Mouse (Mus musculus) 3T3-L1 (cell line): ENCODE results near the gene Rab7.
"Not testable (repeated sequence)": the region's sequence is repeated elsewhere in the genome, so short reads cannot be mapped to it uniquely, and the experiment has no call there.

ENCODE experiments used
- DNase-seq: peaks from one replicate; pipeline ENCODE4 v3.0.0-alpha.2; 2015; ENCODE audit warnings: low read depth, low spot score

Rab7 gene

GRCm38 (mm10) chr6:88003439-88003838 is 41.6 kb downstream of the Rab7 start:
- no peak for DNase-seq

GRCm38 (mm10) chr6:87998358-87998757 is 46.7 kb downstream of the Rab7 start:
- DNase-seq, result no peak

- DNase-seq, result peak; percentile 86
Measured at GRCm38 (mm10) chr6:87997706-87998265, 47.3 kb downstream of the Rab7 start.

GRCm38 (mm10) chr6:87996606-87997005 is 48.5 kb downstream of the Rab7 start:
- DNase-seq, result no peak

GRCm38 (mm10) chr6:87995519-87995918 is 49.6 kb downstream of the Rab7 start:
- DNase-seq, result no peak

GRCm38 (mm10) chr6:87993790-87994571 is 51.1 kb downstream of the Rab7 start:
- no peak for DNase-seq

- peak; percentile 93 for DNase-seq
Measured at GRCm38 (mm10) chr6:87992733-87993132, 52.3 kb downstream of the Rab7 start.

GRCm38 (mm10) chr6:87991886-87992285 is 53.2 kb downstream of the Rab7 start:
- DNase-seq, result peak; percentile 75

GRCm38 (mm10) chr6:87991216-87991615 is 53.9 kb downstream of the Rab7 start:
- no peak for DNase-seq

GRCm38 (mm10) chr6:87982506-87982905 is 62.6 kb downstream of the Rab7 start:
- peak; percentile 54 for DNase-seq

GRCm38 (mm10) chr6:87981547-87982256 is 63.4 kb downstream of the Rab7 start, which contains the start of gene H1fx:
Gene H1fx (minus strand): TSS chr6:87981637.
- peak; percentile 38 for DNase-seq

- no peak for DNase-seq
Measured at GRCm38 (mm10) chr6:87981030-87981485, 64.0 kb downstream of the Rab7 start.

GRCm38 (mm10) chr6:87980374-87981029 is 64.6 kb downstream of the Rab7 start:
- no peak for DNase-seq

GRCm38 (mm10) chr6:87979728-87980127 is 65.3 kb downstream of the Rab7 start:
- no peak for DNase-seq

- peak; percentile 64 for DNase-seq
Measured at GRCm38 (mm10) chr6:87970041-87970440, 75.0 kb downstream of the Rab7 start.

- not testable (repeated sequence) for DNase-seq
Measured at GRCm38 (mm10) chr6:87962457-87962856, 82.6 kb downstream of the Rab7 start.
